Mouse (Mus musculus) ES-E14 (cell line): ENCODE data around the gene Fam13a.

Source experiments
- CHD2 ChIP-seq: IDR thresholded peaks from 2 replicates; pipeline ENCODE4 v1.6.1; 2014; ENCODE audit warnings: mild to moderate bottlenecking, low read depth, low read length, inconsistent platforms
- HCFC1 ChIP-seq: IDR thresholded peaks from 2 replicates; pipeline ENCODE4 v1.6.1; 2012; ENCODE audit warnings: low read length, inconsistent platforms, borderline replicate concordance; ENCODE audit not compliant: insufficient read depth
- MAFK ChIP-seq: IDR thresholded peaks from 2 replicates; pipeline ENCODE4 v1.6.1; 2014; ENCODE audit warnings: mild to moderate bottlenecking, low read depth, low read length, inconsistent platforms; ENCODE audit not compliant: insufficient read depth
- ZC3H11A ChIP-seq: IDR thresholded peaks from 2 replicates; pipeline ENCODE4 v1.6.1; 2012; ENCODE audit warnings: low read depth, mild to moderate bottlenecking, inconsistent platforms, low read length, borderline replicate concordance
- ZNF384 ChIP-seq: IDR thresholded peaks from 2 replicates; pipeline ENCODE4 v1.6.1; 2012; ENCODE audit warnings: low read depth, low read length, inconsistent platforms

DNA sequence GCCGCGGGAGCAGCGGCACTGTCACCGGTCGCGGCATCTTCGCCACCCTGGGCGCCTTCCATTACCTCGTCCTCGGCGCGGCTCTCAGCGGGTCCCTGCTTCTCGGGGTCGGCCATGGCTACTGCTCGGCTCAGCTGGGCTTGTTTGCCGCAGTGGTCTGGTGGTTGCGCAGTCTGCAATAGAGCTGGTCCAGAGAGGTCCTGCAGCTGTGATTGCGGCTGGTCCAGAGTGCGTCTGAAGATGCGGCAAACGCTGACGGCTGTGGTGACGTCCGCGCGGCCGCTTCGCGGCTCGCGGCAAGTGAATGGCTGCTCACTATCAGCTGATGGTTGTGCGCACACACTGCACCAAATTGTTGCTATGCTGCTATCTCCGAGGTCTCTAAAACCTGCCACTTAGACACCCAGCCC is 117.5 kb downstream of the Fam13a start, which contains the start of gene Nap1l5:
- no peak for TF ChIP-seq CHD2
- no peak for TF ChIP-seq MAFK
- no peak for TF ChIP-seq ZNF384
- no peak for TF ChIP-seq ZC3H11A
- TF ChIP-seq HCFC1: no peak
